Mouse (Mus musculus): ENCODE results near the gene Parp1. TPM values are rescaled to one million over a fixed set of nuclear protein-coding genes. Genes with fewer than 3 reads are reported as not detected.

Parp1 gene
- 113 and 133 TPM in 2 replicates for total RNA-seq (2014; fragmentation: Nextera tagmentation)
- total RNA-seq (2017), result 231 and 241 TPM in 2 replicates

- peak; percentile 93 for ATAC-seq (replicated peaks; ENCODE audit: low FRiP score, low TSS enrichment, poor library complexity, severe bottlenecking)
Measured at GRCm38 (mm10) chr1:180568761-180569452, at the start of gene Parp1. Gene Parp1 (plus strand): TSS chr1:180568924.

DNA sequence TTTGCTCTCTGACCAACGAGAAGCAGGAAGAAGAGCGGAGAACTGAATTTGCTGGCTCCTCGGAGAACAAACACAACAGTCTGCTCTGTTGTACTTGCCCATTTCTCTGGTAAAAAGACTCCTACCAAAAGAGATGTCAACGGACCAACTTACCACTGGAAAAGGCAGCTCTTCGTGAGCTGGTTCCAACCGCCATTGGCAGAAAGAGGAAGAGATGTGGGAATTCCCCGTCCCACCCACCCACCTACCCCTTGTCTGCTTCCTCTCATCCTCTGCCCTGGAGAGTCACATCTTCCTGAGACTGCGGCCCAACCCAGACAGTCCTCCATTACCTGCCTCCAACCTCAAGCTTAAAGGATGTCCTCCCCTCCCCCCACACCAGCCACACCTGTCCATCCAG is 49.2 kb upstream of the Parp1 start:
- no peak for ATAC-seq (replicated peaks; ENCODE audit: low FRiP score, low TSS enrichment, poor library complexity, severe bottlenecking)

GRCm38 (mm10) chr1:180520190-180520589 is 48.5 kb upstream of the Parp1 start:
- ATAC-seq (replicated peaks; ENCODE audit: low FRiP score, low TSS enrichment, poor library complexity, severe bottlenecking), result no peak

DNA sequence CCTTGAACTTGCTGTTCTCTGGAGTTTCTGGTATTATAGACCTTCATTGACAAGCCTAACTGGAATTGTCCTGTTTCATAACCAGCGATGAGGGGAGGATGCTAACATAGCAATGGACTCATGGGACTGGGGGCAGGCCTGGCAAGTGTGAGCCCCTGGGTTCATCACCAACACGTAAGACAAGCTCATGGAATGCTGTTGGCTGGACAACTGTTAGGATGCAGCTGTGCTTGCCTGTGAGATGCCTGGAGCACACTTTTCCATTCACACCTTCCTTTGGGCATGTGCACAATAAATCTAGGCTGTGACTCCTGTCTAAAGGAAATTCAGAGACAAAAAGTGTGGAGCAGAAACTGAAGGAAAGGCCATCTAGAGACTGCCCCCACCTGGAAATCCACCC is 45.4 kb upstream of the Parp1 start:
- no peak for ATAC-seq (replicated peaks; ENCODE audit: low FRiP score, low TSS enrichment, poor library complexity, severe bottlenecking)

DNA sequence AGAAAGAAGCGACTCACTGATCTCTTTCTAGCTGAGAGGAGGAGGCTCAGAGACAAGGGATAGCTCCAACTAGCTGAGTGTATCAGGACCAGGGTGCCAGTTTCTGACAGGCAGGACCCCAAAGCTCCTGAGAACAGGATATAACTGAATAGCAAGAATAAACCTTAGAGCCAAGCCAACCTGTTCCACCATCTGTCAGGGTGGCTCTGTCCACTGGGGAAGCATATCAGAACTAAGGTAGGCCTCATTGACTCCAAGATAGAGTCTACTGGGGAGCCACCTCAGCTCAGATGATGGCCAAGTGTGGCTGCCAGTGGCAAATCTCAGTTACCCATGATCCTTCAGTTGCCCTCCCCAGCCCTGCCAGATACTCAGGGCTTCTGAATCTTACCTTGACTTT is 43.4 kb upstream of the Parp1 start:
- ATAC-seq (replicated peaks; ENCODE audit: low FRiP score, low TSS enrichment, poor library complexity, severe bottlenecking), result no peak

GRCm38 (mm10) chr1:180529847-180530246 is 38.9 kb upstream of the Parp1 start:
- no peak for ATAC-seq (replicated peaks; ENCODE audit: low FRiP score, low TSS enrichment, poor library complexity, severe bottlenecking)

- ATAC-seq (replicated peaks; ENCODE audit: low FRiP score, low TSS enrichment, poor library complexity, severe bottlenecking), result no peak
Measured at GRCm38 (mm10) chr1:180530457-180531263, 38.1 kb upstream of the Parp1 start.

DNA sequence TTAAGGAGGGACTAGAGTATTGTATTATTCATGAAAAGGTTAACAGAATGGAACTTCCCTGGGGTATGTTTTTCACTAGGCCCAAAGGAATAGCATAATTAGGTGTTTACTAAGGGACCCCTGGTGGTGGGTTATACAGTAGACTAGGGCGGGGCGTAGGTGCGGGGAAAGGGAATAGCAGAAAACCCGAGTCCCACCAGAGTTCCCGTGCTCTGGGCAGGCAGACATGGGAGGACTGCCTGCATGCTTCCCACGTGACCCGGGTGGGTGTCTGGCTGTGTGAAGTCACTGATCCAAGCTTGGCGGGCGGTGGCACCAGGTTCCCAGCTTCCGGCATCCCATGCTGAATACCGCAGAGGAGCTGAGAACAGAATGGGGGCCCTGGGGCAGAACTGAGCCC is 36.1 kb upstream of the Parp1 start:
- no peak for ATAC-seq (replicated peaks; ENCODE audit: low FRiP score, low TSS enrichment, poor library complexity, severe bottlenecking)

- ATAC-seq (replicated peaks; ENCODE audit: low FRiP score, low TSS enrichment, poor library complexity, severe bottlenecking), result no peak
Measured at GRCm38 (mm10) chr1:180536719-180537118, 32.0 kb upstream of the Parp1 start.

DNA sequence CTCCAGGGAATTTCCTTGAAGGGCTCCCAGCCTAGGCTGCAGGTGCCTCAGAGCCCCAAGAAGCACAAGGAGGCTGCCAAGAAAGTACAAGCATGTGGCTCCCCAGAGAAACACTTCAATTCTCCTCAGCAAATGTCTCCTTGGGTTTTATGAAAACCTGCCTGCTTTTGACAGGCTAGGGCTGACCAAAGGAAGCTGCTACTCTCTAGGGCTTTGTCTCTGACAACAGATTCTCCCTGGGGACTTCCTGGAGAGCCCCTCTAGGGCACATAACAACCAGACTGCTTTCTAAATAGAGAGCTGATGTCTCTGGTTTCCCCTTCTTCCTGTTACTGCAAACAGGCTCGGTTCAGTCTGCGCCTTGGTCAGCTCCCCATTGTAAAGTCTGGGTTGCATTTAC is 27.5 kb upstream of the Parp1 start:
- no peak for ATAC-seq (replicated peaks; ENCODE audit: low FRiP score, low TSS enrichment, poor library complexity, severe bottlenecking)

- ATAC-seq (replicated peaks; ENCODE audit: low FRiP score, low TSS enrichment, poor library complexity, severe bottlenecking), result no peak
Measured at GRCm38 (mm10) chr1:180541883-180542711, 26.6 kb upstream of the Parp1 start.

GRCm38 (mm10) chr1:180542712-180543371 is 25.9 kb upstream of the Parp1 start:
- no peak for ATAC-seq (replicated peaks; ENCODE audit: low FRiP score, low TSS enrichment, poor library complexity, severe bottlenecking)

DNA sequence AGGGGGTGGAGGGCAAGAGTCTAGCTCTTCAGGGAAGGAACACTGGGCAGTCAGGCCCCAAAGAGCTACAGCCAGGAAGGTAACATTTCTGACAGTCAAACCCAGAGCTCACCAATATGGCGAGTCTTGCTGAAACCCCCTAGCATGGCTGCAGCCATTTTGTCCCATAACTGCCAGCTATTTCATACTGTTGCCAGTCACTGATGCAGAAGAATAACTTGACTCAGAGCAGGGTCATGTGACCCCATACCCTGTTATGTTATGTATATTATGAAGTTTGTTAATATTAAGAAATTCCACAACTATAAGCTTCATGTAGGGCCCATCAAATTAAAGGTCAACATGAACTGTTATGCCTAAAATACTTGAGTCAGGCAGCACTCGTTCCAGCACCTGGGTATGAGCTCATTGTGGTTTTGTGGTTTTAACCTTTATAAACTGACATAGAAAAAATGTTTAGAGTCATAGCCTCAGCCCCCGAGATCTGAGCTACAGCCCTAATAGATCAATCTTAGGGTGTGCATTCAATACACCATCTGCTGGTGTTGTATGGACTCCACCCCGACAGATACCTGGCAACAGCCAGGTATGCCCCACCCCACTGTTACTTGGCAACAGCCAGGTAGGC is 22.7 kb upstream of the Parp1 start:
- ATAC-seq (replicated peaks; ENCODE audit: low FRiP score, low TSS enrichment, poor library complexity, severe bottlenecking), result 0 out of 2 replicates have a peak, but pooled peaks have one; percentile 20

DNA sequence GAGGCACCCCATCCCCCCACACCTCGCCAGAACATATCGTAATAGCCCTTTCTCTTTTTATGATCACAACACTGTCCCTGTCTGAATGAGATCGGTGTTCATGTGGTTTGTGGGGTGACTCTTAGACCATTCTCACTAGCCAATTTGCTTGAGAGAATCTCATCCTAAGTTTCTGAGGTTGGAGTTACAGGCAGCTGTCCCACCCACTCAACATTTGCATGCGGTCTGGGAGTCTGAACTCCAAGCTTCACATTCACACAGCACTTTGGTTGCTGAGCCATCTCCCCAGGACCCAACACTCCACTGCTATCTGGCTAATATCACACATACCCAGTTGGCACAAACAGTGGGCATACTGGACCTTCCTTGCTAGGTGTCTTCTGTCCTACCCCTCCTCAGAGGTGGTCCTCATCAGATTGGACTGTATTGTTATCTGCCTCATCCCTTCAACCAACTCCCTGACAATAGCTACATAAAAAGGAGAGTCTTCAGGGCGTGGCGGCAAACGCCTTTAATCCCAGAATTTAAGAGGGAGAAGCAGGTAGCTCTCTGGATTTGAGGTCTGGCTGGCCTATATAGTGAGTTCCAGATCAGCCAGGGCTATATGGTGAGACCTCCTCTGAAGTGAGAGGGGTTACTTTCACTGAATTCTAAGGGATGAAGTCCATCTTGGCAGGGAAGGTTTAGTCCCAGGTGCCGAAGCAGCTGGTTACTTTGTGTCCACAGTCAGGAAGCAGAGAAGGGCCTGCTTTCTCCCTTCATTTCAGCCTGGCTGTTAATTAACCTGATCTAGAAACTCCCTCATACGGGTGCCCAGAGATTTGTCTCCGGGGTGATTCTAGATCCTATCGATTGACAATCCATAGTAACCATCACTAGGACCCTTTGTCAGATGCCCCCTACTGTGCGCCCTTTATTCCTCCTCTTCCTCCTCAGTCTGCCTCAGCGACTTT is 21.6 kb upstream of the Parp1 start:
- ATAC-seq (replicated peaks; ENCODE audit: low FRiP score, low TSS enrichment, poor library complexity, severe bottlenecking), result no peak

DNA sequence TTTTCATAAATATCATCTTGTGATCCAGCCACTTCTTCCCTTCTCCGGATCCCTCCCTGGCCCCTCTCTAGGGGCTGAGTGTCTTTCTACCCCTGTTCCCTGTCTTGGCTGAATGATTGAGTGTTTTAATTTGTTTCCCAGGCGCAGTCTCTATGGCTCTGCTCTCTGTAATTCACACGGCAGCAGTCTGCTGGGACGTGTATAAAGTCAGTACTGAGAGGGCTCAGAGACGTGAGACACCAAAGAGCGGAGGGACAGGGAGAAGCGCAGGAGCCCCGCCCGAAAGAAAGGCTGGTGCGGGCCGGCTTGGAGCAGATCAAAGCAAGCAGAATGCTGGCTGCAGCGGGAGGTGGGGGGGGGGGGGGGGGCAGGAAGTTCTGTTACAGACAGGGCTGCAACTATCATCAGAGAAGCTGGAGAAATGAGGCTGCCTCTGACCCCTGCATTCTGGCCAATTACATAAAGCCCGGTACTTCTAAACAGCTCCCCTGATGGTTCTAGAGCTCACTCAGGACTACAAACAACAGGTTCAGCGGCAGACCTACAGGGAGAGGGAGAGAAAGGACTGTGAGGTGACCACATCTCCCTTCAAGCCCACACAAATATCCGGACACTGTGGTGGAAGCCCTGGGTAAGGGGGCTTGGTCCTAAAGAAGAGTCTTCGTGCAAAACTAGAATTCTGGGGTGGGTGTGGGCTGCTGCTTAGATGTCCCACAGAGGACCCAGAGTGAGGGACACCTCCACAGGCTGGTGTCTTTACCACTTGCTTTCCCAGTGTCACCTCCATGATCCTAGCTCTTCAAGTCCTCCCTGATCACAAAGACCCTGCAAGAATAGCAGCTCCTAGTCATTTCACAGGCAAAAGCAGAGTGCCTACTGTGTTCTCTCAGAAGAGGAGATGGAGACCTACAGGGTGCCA is 20.7 kb upstream of the Parp1 start:
- no peak for ATAC-seq (replicated peaks; ENCODE audit: low FRiP score, low TSS enrichment, poor library complexity, severe bottlenecking)

- ATAC-seq (replicated peaks; ENCODE audit: low FRiP score, low TSS enrichment, poor library complexity, severe bottlenecking), result no peak
Measured at GRCm38 (mm10) chr1:180549539-180550308, 19.0 kb upstream of the Parp1 start.

All from megakaryocyte-erythroid progenitor cell, adult 5-6 weeks (primary cell).